Mouse (Mus musculus): ENCODE measurements around the gene Rps19bp1.

DNA sequence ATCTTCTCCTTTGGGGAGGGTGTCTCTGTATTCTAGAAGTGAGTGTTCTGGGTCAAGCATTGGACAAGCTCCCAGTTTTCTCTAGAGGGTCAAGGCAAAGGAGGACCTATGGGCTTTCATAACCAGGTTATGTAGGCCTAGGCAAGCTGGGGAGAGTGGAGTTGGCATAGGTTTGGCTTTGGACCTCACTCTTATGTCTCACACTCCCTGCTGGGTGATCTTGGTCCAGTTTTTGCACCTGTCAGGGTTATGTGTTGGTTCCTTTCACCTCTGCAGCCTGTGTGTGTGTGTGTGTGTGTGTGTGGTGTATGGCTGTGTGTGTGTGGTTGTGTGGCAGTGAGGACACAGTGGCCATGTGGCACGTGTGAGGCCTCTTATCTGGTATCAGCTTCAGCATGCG, 14.9 kb upstream of the Rps19bp1 start:
- TF ChIP-seq CTCF (IDR thresholded peaks at IDR 0.05; ENCODE audit: low read depth, low read length), result no peak
- no peak for TF ChIP-seq POLR2A (IDR thresholded peaks at IDR 0.05; ENCODE audit: insufficient read depth, low read length)
- TF ChIP-seq EP300 (IDR thresholded peaks at IDR 0.05; ENCODE audit: insufficient read depth, low read depth, low read length), result no peak

All from ES-Bruce4 (cell line).